In genomic region chr10:25584899-25585298, GRCm38 (mm10) we compare ENCODE assay signal across 14 mouse cellular contexts. TPM values are rescaled to one million over a fixed set of nuclear protein-coding genes. Genes with fewer than 3 reads are reported as not detected.
DNase-seq lines count a peak whose midpoint lies in the region; ATAC-seq and TF ChIP-seq lines count a peak whose summit lies in the region.
"Had no signal": no experiment of that assay in that cellular context is flagged by ENCODE, and none has a peak within 500 bp of the region (broad histone marks: within the 10 kb centered on the region; RNA-seq: fewer than 3 reads in every experiment).

No protein-coding gene starts in this region.

- H3K36me3 ChIP-seq in forebrain, embryonic 16.5 days (ENCODE audit: control insufficient read depth, insufficient read depth): no peaks in the 10 kb centered on the region
- H3K36me3 ChIP-seq in forebrain, embryonic 12.5 days (replicated peaks): no peaks in the 10 kb centered on the region
- H3K36me3 ChIP-seq in liver, adult 2 months (ENCODE audit: control insufficient read depth, insufficient read depth, low read length): no peaks in the 10 kb centered on the region
- H3K36me3 ChIP-seq: embryonic facial prominence, embryonic 15.5 days; liver, embryonic 12.5 days had no signal

- TF ChIP-seq POLR2A in liver, adult 2 months (IDR thresholded peaks at IDR 0.05; ENCODE audit: extremely low read depth, insufficient read depth, low read length): no peak

- peak; percentile 72 for DNase-seq in liver, adult 2 months (ENCODE audit: extremely low read depth, low read depth, low spot score)
- DNase-seq in liver: no peak
- DNase-seq in gastrocnemius, adult 18-20 months (ENCODE audit: low spot score): peak; percentile 3
- DNase-seq in layer of hippocampus, postnatal 14 days (ENCODE audit: low spot score in 2 of 2): peak; percentile 34 to 58
- DNase-seq in embryo, embryonic 11 days: no peak
- no peak for DNase-seq in testis, postnatal 14 days (ENCODE audit: low spot score)
- DNase-seq: kidney, adult 11 months; lung, postnatal 4 days had no signal

- no peak overlapping the region for H3K27ac ChIP-seq in forebrain, embryonic 16.5 days (ENCODE audit: low read length)
- no peak overlapping the region for H3K27ac ChIP-seq in forebrain, embryonic 12.5 days
- no peak overlapping the region for H3K27ac ChIP-seq in liver, adult 2 months (replicated peaks; ENCODE audit: insufficient read depth, low read depth, low read length)
- H3K27ac ChIP-seq: embryonic facial prominence, embryonic 15.5 days; liver, embryonic 12.5 days had no signal

- H3K4me3 ChIP-seq in forebrain, embryonic 16.5 days (replicated peaks; ENCODE audit: low read length): no peak overlapping the region
- H3K4me3 ChIP-seq in forebrain, embryonic 12.5 days (replicated peaks): no peak overlapping the region
- no peak overlapping the region for H3K4me3 ChIP-seq in liver, adult 2 months (ENCODE audit: insufficient read depth, low read depth, low read length)
- H3K4me3 ChIP-seq: embryonic facial prominence, embryonic 15.5 days; liver, embryonic 12.5 days had no signal

- H3K79me2 ChIP-seq in liver, adult 2 months (ENCODE audit: control insufficient read depth, insufficient read depth, low read length): no peaks in the 10 kb centered on the region

- no peaks in the 10 kb centered on the region for H3K27me3 ChIP-seq in forebrain, embryonic 16.5 days (replicated peaks; ENCODE audit: control insufficient read depth, insufficient read depth, low read length)
- no peaks in the 10 kb centered on the region for H3K27me3 ChIP-seq in forebrain, embryonic 12.5 days
- H3K27me3 ChIP-seq in liver, adult 2 months (ENCODE audit: control insufficient read depth, insufficient read depth, low read length): no peaks in the 10 kb centered on the region
- H3K27me3 ChIP-seq: embryonic facial prominence, embryonic 15.5 days; liver, embryonic 12.5 days had no signal

- TF ChIP-seq CTCF in liver, adult 2 months (IDR thresholded peaks at IDR 0.05; ENCODE audit: low read depth, low read length): no peak

- H3K9me3 ChIP-seq in forebrain, embryonic 16.5 days (ENCODE audit: control insufficient read depth, low read length): no peaks in the 10 kb centered on the region
- no peaks in the 10 kb centered on the region for H3K9me3 ChIP-seq in forebrain, embryonic 12.5 days
- H3K9me3 ChIP-seq: embryonic facial prominence, embryonic 15.5 days; liver, embryonic 12.5 days had no signal

- peak; percentile 50; the same call in 1 of the 2 replicates for ATAC-seq in forebrain, embryonic 16.5 days
- no peak for ATAC-seq in forebrain, embryonic 12.5 days (ENCODE audit: low FRiP score)
- ATAC-seq: liver, embryonic 12.5 days had no signal

- 76% methylated on average over 6 of the region's 6 CpGs for WGBS in forebrain, embryonic 16.5 days
- 92% methylated on average over 6 of the region's 6 CpGs for WGBS in forebrain, embryonic 12.5 days
- WGBS in liver, adult 2 months: 43% methylated on average over 6 of the region's 6 CpGs

- H3K4me1 ChIP-seq in forebrain, embryonic 16.5 days (replicated peaks; ENCODE audit: control insufficient read depth, insufficient read depth, low read length): no peaks in the 10 kb centered on the region
- no peaks in the 10 kb centered on the region for H3K4me1 ChIP-seq in forebrain, embryonic 12.5 days
- H3K4me1 ChIP-seq in liver, adult 2 months (ENCODE audit: control insufficient read depth, insufficient read depth, low read length): no peaks in the 10 kb centered on the region
- H3K4me1 ChIP-seq: liver, embryonic 12.5 days had no signal

- no peak overlapping the region for H3K9ac ChIP-seq in forebrain, embryonic 16.5 days (replicated peaks; ENCODE audit: low read depth, low read length)
- no peak overlapping the region for H3K9ac ChIP-seq in forebrain, embryonic 12.5 days
- no peak overlapping the region for H3K9ac ChIP-seq in liver, adult 2 months (ENCODE audit: low read depth, low read length)
- H3K9ac ChIP-seq: embryonic facial prominence, embryonic 15.5 days; liver, embryonic 12.5 days had no signal

- no peak overlapping the region for H3K4me2 ChIP-seq in forebrain, embryonic 16.5 days (ENCODE audit: low read length)
- no peak overlapping the region for H3K4me2 ChIP-seq in forebrain, embryonic 12.5 days
- H3K4me2 ChIP-seq: embryonic facial prominence, embryonic 15.5 days; liver, embryonic 12.5 days had no signal

RNA-seq across cellular contexts. Expression of gene Smlr1, which starts 48.8 kb away (rescaled TPM):
- polyA plus RNA-seq in forebrain, embryonic 16.5 days (2015; fragmentation: Nextera tagmentation; extraction: Ambion mirVana): not detected in 2 replicates
- polyA plus RNA-seq in forebrain, embryonic 12.5 days (2016; fragmentation: Nextera tagmentation; extraction: Ambion mirVana): not detected in 2 replicates
- total RNA-seq in liver, adult 2 months (2014; rRNA removed): 79.3 and 89.4 TPM in 2 replicates
- 64.7 and 68.6 TPM in 2 replicates for polyA plus RNA-seq in liver, adult 2 months (2012; rRNA removed)
- total RNA-seq in gastrocnemius, adult 18-20 months (2021): not detected
- under 1 TPM in 1 of 2 experiments, not detected in 1; 0.41 TPM for total RNA-seq in layer of hippocampus, postnatal 14 days (2021)
- total RNA-seq: layer of hippocampus, postnatal 25 days had no signal
- polyA plus RNA-seq: embryonic facial prominence, embryonic 15.5 days; gonadal fat pad, adult 2 months had no signal

Comparison
In these comparisons a context has a peak if more than half of its experiments do, and no peak if none do; other contexts are left out.
1. DNase-seq: peak in liver, adult 2 months (single experiment), gastrocnemius, adult 18-20 months (single experiment) and layer of hippocampus, postnatal 14 days (2 of 2); none in liver (single experiment), embryo, embryonic 11 days (single experiment) and testis, postnatal 14 days (single experiment).
2. RNA of gene Smlr1, which starts 48.8 kb away (total RNA-seq): 79.3 to 89.4 TPM in liver, adult 2 months; 0.41 TPM in layer of hippocampus, postnatal 14 days and not detected in gastrocnemius, adult 18-20 months; every median in the first group is over 10 times any median in the second.